Mouse (Mus musculus): ENCODE results near the gene Lrrc10b. TPM values are rescaled to one million over a fixed set of nuclear protein-coding genes. Genes with fewer than 3 reads are reported as not detected.

Gene Lrrc10b
- total RNA-seq (2021): under 1 TPM; 0.17 to 0.18 TPM
- long read RNA-seq, experiment 1: 0 reads
- long read RNA-seq, experiment 2: 0 reads

DNA sequence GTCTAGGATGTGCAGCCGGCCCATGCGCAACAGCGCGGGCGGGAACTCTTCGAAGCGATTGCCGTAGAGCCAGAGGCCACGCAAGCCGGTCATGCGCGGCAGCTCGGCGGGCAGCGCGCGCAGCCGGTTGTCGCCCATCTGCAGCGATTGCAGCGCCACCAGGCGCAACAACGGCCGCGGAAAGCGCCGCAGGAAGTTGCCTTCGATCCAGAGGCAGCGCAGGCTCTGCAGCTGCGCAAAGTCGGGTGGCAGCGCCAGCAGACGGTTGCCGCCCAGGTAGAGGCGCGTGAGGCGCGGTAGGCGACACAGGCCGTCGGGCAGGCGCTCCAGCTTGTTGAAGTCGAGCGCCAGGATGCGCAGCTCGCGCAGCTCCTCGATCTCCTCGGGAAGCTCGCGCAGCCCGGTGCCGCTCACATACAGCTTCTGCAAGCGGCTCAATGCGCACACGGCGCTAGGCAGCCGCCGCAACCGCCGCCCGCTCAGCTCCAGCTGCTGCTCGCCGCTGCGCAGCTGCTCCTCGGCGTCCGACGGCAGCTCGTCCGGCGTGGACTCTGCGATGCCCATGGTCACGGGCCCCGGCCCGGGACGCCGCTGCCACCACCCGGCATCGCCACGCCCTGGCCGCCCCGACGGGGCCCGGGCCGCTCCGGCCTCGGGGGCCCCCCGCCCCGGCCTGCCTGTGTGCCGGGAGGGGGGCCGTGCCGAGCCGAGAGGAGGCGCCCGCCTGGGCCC, at the start of gene Lrrc10b:
Gene Lrrc10b, minus strand, starts transcription at position 722 of the 732 bp plus-strand sequence.
- DNase-seq (ENCODE audit: low spot score): peak; percentile 19

- peak; percentile 39 for DNase-seq (ENCODE audit: low spot score)
Observed at GRCm38 (mm10) chr19:10502571-10502970, 45.3 kb upstream of the Lrrc10b start.

- no peak for DNase-seq (ENCODE audit: low spot score)
Observed at GRCm38 (mm10) chr19:10500581-10500980, 43.3 kb upstream of the Lrrc10b start.

- no peak for DNase-seq (ENCODE audit: low spot score)
Observed at GRCm38 (mm10) chr19:10497512-10498160, 40.4 kb upstream of the Lrrc10b start.

DNA sequence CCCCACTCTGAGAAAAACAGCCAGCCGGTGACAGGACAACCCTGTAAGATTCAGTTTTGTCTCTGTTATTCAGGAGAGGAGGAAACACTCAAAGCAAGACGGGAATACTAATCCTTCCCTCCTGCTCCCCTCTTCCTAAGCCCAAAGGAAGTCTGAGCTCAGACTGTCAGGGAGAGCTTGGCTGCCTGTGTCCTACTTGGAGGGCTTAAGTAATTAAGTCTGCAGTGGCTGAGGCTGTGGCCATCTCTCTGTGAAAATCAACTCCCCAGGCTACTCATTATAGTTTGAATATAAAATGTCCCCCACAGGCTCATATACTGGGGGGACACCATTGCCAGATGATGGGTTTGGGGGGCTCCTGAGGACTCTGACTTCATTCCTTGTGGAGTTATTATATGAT, 39.7 kb upstream of the Lrrc10b start:
- DNase-seq (ENCODE audit: low spot score): no peak

- DNase-seq (ENCODE audit: low spot score): no peak
Observed at GRCm38 (mm10) chr19:10495670-10496069, 38.4 kb upstream of the Lrrc10b start.

DNA sequence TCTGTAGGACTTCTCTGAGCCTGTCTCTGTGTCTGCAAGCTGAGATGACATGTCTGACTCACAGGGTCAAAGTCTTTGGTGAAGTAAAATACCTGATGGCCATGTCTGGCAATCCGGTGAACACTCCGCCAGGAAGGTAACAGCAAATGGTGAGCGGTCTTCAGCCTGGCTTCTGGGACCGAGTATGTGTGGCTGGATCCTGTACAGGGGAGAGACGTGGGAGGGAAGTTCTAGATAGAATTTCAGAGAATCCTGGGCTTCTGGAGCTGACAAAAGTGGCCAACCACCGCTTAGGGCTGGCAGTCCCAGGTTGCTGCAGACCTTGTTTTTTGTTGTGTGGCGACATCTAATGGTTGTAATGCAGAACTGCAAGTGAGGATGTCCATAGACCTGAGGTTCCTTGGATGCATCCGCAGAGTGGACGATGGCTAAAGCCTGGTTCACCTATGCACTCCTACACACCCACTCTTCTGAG, 29.0 kb upstream of the Lrrc10b start:
- DNase-seq (ENCODE audit: low spot score): peak; percentile 56

- no peak for DNase-seq (ENCODE audit: low spot score)
Observed at GRCm38 (mm10) chr19:10482703-10483102, 25.4 kb upstream of the Lrrc10b start, which contains the start of gene Ppp1r32. Gene Ppp1r32, minus strand, starts transcription at chr19:10482928.

DNA sequence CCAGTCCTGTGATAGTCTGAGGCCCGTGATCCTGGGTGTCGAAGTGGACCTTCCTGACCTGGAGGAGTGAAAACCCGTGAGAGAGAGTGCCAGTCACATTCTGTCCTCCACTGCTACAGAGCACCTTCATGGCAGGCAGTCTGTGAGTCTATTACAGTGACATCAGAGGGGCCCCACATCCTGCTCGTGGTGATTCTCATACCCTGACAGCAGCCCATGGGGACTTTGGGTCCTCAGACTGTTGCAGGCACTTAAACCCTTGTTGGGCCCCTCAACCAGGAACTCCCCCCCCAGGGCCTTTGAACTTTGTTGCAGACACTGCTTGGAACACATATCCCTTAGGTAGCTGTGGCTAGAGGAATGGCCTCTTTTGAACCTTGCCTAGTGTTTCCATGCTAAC, 22.3 kb upstream of the Lrrc10b start:
- no peak for DNase-seq (ENCODE audit: low spot score)

- DNase-seq (ENCODE audit: low spot score): no peak
Observed at GRCm38 (mm10) chr19:10473779-10474178, 16.5 kb upstream of the Lrrc10b start.

DNA sequence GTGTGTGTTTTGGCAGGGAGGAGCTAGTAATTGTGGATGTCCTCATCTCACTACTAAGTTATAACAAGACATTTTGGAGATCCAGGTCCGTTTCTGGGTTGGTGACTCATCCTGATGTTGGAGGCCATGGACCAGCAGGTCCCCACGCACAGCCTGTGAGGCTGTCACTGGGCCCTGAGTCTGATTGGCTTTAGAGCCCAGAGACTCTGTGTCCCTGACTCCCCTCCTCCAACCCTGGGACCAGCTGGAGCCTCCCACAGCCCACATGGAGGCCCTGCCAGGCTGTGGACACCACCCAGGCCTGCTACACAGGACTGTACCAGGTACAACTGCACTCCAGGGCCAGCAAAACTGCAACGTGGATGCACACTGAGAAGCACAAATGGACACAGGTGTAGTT, 15.7 kb upstream of the Lrrc10b start:
- no peak for DNase-seq (ENCODE audit: low spot score)

DNA sequence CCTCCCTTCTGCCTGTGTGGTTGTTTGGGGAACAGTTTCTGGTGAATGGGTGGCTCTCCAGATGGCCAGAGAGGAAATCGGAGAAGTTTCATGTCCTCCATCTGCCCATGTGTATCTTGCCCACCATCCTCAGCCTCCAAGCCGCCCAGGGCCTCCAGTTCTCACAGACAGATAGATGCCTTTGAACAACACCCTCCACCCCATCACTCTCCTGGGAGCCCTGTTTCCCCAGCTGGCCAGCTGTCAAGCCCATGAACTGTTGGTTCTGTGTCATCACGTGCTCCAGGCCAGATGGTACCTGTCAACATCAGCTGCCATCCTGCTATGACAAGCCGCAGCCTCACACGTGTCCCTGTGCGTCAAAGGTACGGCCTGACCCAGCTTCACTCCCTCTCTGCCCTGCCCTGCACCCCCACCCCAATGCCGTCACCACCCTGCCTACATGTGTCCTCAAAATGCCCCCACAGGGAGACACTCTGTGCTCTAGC, 11.9 kb upstream of the Lrrc10b start:
- no peak for DNase-seq (ENCODE audit: low spot score)

DNA sequence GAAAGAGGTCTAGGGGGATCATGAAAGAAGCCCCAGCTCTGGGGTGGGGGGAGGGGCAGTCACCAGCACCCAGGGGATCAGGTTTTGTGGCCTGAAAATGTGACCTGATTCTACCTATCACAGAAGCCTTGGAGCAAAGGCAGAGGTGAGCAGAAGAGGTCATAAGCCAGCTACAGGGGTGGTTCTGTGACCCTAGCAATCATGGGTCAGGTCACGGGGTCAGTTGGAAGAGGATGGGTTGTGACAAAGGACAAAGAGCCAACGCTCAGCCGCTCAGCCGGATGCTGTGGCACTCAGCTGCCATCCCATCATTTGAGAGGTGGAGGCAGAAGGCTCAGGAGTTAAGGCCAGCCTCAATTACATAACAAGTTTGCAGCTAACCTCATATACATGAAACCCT, 7.2 kb upstream of the Lrrc10b start:
- DNase-seq (ENCODE audit: low spot score): no peak

DNA sequence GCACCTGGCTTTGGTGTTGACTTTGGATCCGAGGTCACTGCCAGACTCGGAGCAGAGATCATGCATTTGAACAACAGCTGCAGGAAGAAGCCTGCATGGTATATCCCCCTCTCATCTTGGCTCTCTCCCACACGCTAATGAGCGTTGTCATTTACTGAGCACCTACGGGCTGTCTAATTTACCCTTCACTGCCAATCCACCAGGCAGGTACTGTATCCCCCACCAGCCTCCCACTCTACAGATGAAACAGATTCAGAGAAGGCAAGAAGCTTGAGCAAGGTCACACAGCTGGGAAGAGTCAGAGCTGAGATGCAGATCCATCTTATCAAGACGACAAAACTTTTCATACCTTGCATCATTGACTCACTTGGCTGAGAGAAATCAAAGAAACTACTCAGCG, 4.3 kb upstream of the Lrrc10b start:
- DNase-seq (ENCODE audit: low spot score): no peak

GRCm38 (mm10) chr19:10459907-10460306, 2.6 kb upstream of the Lrrc10b start:
- no peak for DNase-seq (ENCODE audit: low spot score)

DNA sequence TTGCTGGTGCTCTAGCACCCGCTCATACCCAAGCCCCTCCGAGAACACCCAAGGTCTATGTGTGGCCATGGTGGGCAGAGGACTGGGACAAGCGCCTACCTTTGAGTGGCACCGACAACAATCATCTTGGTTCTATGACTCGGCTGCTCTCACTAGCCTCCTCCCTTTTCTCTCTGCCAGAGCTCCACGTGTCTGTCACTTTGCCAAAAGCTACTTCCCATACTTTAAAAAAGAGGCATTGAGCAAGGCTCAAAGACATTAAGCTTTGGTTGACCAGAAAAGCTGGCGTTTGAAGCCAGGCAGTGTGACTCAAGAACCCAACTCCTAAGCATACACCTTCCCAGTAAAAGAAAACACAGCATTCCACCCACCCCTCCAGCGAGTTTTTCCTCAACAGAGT, 823 bp upstream of the Lrrc10b start:
- no peak for DNase-seq (ENCODE audit: low spot score)

GRCm38 (mm10) chr19:10457484-10457800, 169 bp upstream of the Lrrc10b start:
- DNase-seq (ENCODE audit: low spot score): no peak

DNA sequence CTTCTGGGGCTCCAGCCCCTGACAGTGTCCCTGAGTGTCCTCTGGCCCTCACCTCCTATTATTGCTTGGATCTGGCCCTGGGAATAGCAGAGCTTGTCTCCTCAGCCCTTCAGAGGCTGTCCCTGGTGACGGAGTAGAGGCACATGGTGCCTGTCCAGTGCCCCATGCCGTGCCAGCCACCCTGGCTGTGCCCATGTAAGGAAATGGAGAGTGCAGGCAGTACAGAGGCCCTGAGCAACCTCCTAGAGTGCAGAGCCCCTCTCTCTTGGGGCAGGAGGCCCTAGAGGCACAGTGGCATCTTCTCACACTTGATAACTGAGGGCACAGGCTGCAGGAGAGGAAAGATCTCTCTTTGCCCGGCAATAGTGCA, 1.9 kb downstream of the Lrrc10b start:
- DNase-seq (ENCODE audit: low spot score): no peak

GRCm38 (mm10) chr19:10454718-10455436, 2.4 kb downstream of the Lrrc10b start:
- no peak for DNase-seq (ENCODE audit: low spot score)

DNA sequence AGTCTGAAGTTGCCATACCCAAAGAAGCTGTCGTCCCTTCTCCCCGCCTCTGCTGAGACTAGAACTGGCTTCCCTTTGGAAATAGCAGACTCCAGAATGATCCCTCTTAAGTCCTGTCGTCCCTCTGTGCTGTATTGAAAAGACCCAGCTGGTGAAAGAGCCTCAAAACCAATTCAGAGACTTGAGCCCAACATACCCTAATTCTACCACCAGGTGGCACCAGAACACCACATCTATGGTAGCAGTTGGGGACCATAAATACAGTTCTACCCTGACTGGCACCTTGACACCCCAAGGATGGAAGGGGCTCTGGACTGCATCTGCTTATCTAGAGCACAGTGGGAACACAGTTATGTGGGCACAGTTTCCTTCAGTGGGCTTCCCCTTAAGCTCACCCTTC, 7.6 kb downstream of the Lrrc10b start:
- DNase-seq (ENCODE audit: low spot score): peak; percentile 61

DNA sequence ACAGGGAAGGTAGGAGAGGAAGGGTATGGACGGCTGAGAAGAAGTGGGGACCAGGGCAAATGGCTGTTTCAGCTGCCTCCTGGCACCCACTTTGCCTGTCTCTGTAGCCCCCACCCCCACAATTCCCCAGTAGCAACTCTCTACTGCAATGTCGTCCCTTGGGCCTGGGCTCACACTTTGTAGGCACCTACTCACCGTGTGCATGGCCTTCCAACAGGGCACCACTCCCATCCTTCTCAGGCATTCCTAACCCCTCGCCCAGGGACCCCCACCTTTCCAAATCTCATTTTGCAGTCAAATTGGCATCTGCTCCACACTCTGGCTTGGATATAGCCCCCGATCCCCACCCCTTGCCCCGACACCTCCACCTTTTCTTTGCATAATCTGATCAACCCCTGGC, 8.1 kb downstream of the Lrrc10b start:
- no peak for DNase-seq (ENCODE audit: low spot score)

DNA sequence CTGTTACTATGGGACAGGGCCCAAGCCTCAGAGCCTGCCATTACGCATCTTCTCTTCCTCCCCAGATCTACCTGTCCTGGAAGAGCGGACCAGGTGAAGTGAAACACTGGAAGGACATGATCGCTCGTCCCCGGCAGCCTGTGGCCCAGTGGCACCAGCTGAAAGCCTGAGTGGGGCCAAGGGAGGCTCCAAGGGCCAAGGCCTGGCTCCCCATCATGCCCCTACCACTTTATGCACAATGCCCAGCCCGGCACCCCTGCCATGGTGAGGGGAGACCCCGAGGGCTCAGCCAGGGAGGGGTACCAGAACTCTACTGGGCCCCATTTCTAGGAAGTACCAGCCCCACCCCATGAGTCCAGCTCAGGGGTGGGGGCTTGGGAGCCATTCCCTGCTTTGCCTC, 9.0 kb downstream of the Lrrc10b start:
- no peak for DNase-seq (ENCODE audit: low spot score)

Data from gastrocnemius, adult 18-20 months (tissue).